Mouse (Mus musculus) spleen, adult 2 months (tissue): ENCODE results near the gene Dbn1. TPM values are rescaled to one million over a fixed set of nuclear protein-coding genes. Genes with fewer than 3 reads are reported as not detected.
"Not testable (repeated sequence)": the region's sequence is repeated elsewhere in the genome, so short reads cannot be mapped to it uniquely, and the experiment has no call there.

Experiments used
- DNase-seq, 2 experiments: peaks; one replicate each; pipeline versions ENCODE4 v3.0.0 to v3.0.0-alpha.2; 2012 to 2021; ENCODE audit warnings: low spot score in 2 of 2, low read depth in 1 of 2
- H3K27ac ChIP-seq: fragments of 200-500 bp; 2 replicates; pipeline ENCODE4 v1.5.1; 2012; ENCODE audit warnings: low read length, inconsistent platforms; ENCODE audit not compliant: insufficient read depth
- H3K27me3 ChIP-seq: fragments of 200-500 bp; 2 replicates; pipeline ENCODE4 v1.6.1; 2012; ENCODE audit warnings: mild to moderate bottlenecking, moderate library complexity, low read length, inconsistent platforms; ENCODE audit not compliant: control insufficient read depth, insufficient read depth
- H3K36me3 ChIP-seq: fragments of 200-500 bp; 2 replicates; pipeline ENCODE4 v1.6.1; 2012; ENCODE audit warnings: mild to moderate bottlenecking, low read length, inconsistent platforms; ENCODE audit not compliant: control insufficient read depth, insufficient read depth
- H3K4me1 ChIP-seq: fragments of 200-500 bp; 2 replicates; pipeline ENCODE4 v1.6.1; 2011; ENCODE audit warnings: inconsistent platforms; ENCODE audit not compliant: control insufficient read depth, insufficient read depth, insufficient read length
- H3K4me3 ChIP-seq: fragments of 200-500 bp; 2 replicates; pipeline ENCODE4 v1.5.1; 2011; ENCODE audit warnings: mild to moderate bottlenecking, inconsistent platforms; ENCODE audit not compliant: insufficient read depth, insufficient read length; ENCODE audit errors: extremely low read depth
- CTCF ChIP-seq: fragments of 200-500 bp; IDR thresholded peaks from 2 replicates; pipeline ENCODE4 v1.5.1; 2011; ENCODE audit warnings: mild to moderate bottlenecking, inconsistent platforms; ENCODE audit not compliant: insufficient read depth, insufficient read length, insufficient replicate concordance; ENCODE audit errors: extremely low read depth
- POLR2A ChIP-seq: fragments of 200-500 bp; IDR thresholded peaks from 2 replicates; pipeline ENCODE4 v1.6.1; 2011; ENCODE audit warnings: low read depth, low read length, inconsistent platforms
- WGBS: fragments of 180-500 bp; shearing (Covaris S2); methylation state at CpG from one replicate; pipeline ENCODE4 v1.1.7; 2018; 5-methylcytosine and 5-hydroxymethylcytosine counted together
- polyA plus RNA-seq: library from polyadenylated mRNA; depleted of rRNA; stranded (reverse); fragments of >200 nt; gene quantifications from 2 replicates; pipeline ENCODE4 v1.2.3, GENCODE M21; 2012

Dbn1 gene
- polyA plus RNA-seq, 1 experiment: 12.8 TPM

DNA sequence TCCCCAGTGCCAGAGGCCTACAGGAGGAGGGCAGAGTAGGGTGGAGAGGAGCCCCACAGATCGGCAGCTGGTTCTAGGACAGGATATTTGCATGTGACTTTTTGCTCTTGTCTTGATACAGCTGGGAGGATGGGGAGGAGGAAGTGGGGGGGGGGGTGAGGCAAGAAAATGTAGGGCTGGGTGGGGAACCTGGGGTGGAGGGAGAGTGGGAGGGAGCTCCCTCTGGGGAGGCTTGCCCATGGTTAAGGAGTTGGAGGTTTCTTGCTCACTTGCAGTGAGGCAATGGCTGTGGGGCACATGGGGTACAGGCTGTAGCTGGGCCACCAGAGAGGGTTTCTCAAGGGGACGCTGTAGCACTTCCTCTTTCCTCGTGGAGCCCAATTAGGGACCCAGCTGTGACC is 40.4 kb downstream of the Dbn1 start:
- H3K27ac ChIP-seq: peak overlapping the region; percentile 98
- 2% methylated on average over 3 of the region's 3 CpGs for WGBS
- DNase-seq: peak in 1 of 2 experiments; percentile 70

DNA sequence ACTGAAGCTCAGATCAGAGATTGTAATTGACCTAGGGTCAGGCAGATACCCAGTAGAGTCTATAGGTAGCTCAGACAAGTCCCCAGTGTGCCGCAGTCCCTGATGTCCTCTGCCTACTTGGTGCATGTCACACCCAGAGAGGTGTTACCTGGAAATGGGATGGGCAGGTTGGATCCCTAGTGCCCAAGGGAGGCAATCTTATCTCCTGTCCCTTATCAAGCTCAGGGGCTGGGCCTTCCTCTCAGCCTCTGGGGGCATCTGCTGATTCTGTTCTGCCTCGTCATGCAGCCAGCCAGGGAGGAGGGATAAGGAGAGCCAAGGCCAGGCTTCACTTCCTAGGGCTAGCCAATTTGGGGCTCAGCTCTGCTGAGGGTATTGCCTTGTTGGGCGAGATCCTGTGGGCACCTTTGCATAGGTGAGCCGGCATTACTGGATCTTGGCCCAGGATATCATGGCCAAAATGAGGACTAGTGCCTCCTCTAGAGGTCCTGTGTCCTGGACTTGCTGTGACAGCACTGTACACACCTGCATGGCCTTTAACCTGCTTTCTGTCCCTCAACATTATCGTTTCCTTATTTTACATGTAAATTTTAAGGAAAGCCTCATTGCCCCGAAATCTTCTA is 41.3 kb downstream of the Dbn1 start:
- no peak for DNase-seq
- Histone ChIP-seq H3K36me3 (peaks cover 16% of the 10 kb centered on the region), H3K27me3 (no peaks in the 10 kb centered on the region), H3K27ac (peak overlapping the region; percentile 98), H3K4me3 (peak overlapping the region; percentile 81), H3K4me1 (peaks cover 49% of the 10 kb centered on the region; the same call in 1 of the 2 replicates)
- WGBS: 31% methylated on average over 6 of the region's 6 CpGs
- TF ChIP-seq CTCF (no peak), POLR2A (no peak)

More for the DNA sequence above, 40.4 kb downstream of the Dbn1 start:
- Histone ChIP-seq H3K36me3 (peaks cover 25% of the 10 kb centered on the region), H3K4me1 (peaks cover 43% of the 10 kb centered on the region; the same call in 1 of the 2 replicates), H3K4me3 (peak overlapping the region; percentile 81), H3K27me3 (no peaks in the 10 kb centered on the region)
- peak; percentile 20; the same call in 1 of the 2 replicates for TF ChIP-seq POLR2A
- TF ChIP-seq CTCF: no peak

DNA sequence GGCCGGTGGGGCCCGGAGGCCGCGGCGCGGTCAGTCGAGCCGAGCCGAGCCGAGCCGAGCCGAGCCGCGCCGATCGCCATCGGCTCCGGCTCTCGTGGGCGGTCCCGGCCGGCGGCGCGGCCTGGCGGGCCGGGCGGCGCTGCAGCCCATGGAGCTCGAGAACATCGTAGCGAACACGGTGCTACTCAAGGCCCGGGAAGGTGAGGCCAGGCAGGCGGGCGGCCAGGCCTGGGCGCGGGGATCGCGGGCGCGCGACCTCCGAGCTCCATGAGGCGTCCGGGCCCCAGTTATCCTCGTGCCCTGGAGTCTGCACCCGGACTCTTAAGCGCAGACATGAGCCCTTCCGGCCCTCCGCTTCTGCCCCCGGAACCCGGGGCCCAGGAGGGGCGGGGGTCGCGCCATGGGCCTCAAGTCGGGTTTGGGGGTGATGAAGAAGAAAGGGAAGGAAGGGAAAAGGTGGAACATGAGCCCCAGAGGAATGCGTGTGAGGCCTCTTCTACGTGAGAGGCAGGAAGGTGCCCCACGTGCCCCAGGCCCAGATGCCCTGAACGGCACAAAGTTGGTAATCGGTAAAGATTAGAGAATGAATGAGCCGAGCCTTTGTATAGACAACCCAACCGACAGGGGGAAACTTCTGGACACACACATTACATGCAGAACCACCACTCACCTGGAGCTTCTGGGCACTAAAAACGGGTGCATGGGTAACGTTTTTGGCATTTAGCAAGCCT is 42.4 kb downstream of the Dbn1 start:
- DNase-seq: no peak
- Histone ChIP-seq H3K4me1 (peaks cover 48% of the 10 kb centered on the region; the same call in 1 of the 2 replicates), H3K27ac (peak overlapping the region; percentile 98), H3K36me3 (peaks cover 5% of the 10 kb centered on the region), H3K4me3 (peak overlapping the region; percentile 81), H3K27me3 (no peaks in the 10 kb centered on the region)
- under 1% methylated on average over 61 of the region's 66 CpGs for WGBS
- no peak for TF ChIP-seq CTCF
- TF ChIP-seq POLR2A: no peak

GRCm38 (mm10) chr13:55444937-55445315 is 43.0 kb downstream of the Dbn1 start, which contains the start of gene Grk6:
Grk6 (plus strand) TSS chr13:55445072.
- no peak for TF ChIP-seq POLR2A
- no peak for TF ChIP-seq CTCF
- under 1% methylated on average over 35 of the region's 35 CpGs for WGBS
- H3K36me3 ChIP-seq: no peaks in the 10 kb centered on the region
- peaks cover 42% of the 10 kb centered on the region; the same call in 1 of the 2 replicates for H3K4me1 ChIP-seq
- H3K27me3 ChIP-seq: no peaks in the 10 kb centered on the region
- peak within 1 kb of the TSS; percentile 82 for H3K4me3 ChIP-seq
- peak within 1 kb of the TSS; percentile 99 for H3K27ac ChIP-seq
- DNase-seq: peak; percentile 99

DNA sequence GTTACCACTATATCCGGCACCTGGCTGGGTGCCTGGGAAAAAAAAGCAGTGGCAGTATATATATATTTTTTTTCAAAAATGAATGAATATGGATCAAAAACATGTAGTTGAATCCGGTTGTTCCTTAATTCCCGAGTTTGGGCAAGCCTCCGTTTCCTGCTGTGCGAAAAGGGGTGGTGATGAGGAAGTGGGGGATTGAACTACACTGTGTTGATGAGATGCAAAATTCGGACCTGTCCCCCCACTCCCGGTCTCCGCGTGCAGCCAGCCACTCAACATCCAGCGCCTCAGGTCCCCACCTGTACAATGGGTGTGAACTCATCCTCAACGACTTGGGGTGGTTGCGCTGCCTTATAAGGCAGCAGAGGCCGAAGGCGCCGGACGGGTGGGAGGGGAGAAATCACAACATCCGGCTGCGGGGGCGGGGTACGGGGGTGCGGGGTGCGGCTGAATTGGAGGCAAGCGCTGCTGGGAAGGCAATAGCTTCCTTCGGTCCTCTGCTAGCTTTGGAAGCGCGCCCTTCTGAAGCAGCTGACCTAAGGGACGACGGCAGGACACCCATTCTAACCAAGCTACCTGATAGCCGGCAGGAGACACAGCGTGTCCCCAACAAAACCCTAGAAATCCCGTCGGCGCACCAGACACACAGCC is 43.5 kb downstream of the Dbn1 start:
- Histone ChIP-seq H3K27me3 (no peaks in the 10 kb centered on the region), H3K4me1 (peaks cover 38% of the 10 kb centered on the region; the same call in 1 of the 2 replicates), H3K36me3 (no peaks in the 10 kb centered on the region), H3K4me3 (peak overlapping the region; percentile 82), H3K27ac (peak overlapping the region; percentile 99)
- WGBS: under 1% methylated on average over 33 of the region's 33 CpGs
- TF ChIP-seq POLR2A (peak; percentile 31), CTCF (no peak)
- peak; percentile 76 to 90 for DNase-seq

DNA sequence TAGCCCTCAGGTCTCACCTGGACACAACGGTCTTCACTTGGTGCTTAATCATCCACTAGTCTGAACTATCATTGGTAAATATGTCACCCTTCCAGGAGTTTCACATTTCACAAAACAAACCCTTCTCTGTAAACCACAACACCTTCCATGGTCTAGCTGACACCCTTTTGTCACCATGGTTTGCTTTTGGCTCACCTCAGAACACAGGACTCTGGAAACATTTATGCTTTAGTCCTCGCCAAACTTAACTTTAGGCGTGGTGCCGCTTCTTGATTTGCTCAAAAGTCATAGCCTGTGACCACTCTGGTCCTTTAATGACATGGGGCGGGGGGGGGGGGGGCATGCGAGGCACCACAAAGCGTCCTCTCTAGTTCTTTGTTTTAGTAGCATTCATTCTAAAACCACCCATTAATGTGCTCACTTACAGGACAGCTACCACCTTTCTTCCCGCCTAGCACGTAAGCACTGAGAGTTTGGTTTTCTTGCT is 44.1 kb downstream of the Dbn1 start:
- peak overlapping the region; percentile 55; the same call in 1 of the 2 replicates for H3K4me3 ChIP-seq
- DNase-seq: no peak
- H3K27ac ChIP-seq: peak overlapping the region; percentile 99
- no peaks in the 10 kb centered on the region for H3K36me3 ChIP-seq
- WGBS: 13% methylated on average over 9 of the region's 9 CpGs
- no peaks in the 10 kb centered on the region for H3K27me3 ChIP-seq
- TF ChIP-seq CTCF: no peak
- no peak for TF ChIP-seq POLR2A
- H3K4me1 ChIP-seq: peaks cover 37% of the 10 kb centered on the region; the same call in 1 of the 2 replicates

DNA sequence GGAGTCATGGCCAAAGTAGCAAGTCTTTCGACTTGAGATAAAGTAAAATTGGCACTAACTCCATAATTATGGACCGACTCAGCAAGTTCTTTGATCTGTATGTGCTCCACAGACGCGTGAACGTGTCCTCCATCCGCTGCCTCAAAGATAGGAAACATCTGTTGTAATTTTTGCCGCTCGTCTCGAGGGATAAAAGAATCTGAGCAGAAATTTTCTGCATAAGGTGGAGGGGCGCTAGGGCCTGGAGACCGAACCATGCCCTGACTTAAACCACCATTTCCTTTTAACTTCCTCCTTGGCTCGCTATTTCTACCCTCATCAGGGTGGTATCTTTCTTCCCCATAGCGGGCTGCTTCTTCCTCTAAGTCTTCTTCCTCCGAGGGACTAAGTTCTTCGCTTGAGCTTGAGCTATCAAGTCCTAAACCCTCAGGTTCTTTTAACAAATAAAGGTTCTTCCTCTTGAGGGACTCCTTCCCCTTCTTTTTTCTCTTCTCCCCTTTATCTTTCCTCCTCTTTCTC is 50.7 kb downstream of the Dbn1 start:
- DNase-seq, H3K27me3 ChIP-seq, H3K36me3 ChIP-seq, H3K4me3 ChIP-seq: not testable (repeated sequence)
- Histone ChIP-seq H3K27ac (peak overlapping the region; percentile 52; the same call in 1 of the 2 replicates), H3K4me1 (peaks cover 18% of the 10 kb centered on the region; the same call in 1 of the 2 replicates)
- WGBS: 16% methylated on average over 15 of the region's 15 CpGs
